Mouse (Mus musculus) spleen, adult 2 months (tissue): ENCODE measurements at regions not wholly inside any gene's neighbourhood (a gene's known extent, or its start where the extent isn't known, plus 50 kb on each side); places are given as distances from the start of the nearest gene placed in this dataset.

Experiments used
- DNase-seq, 2 experiments: peaks; one replicate each; pipeline versions ENCODE4 v3.0.0 to v3.0.0-alpha.2; 2012 to 2021; ENCODE audit warnings: low spot score in 2 of 2, low read depth in 1 of 2
- H3K27ac ChIP-seq: fragments of 200-500 bp; 2 replicates; pipeline ENCODE4 v1.5.1; 2012; ENCODE audit warnings: low read length, inconsistent platforms; ENCODE audit not compliant: insufficient read depth
- H3K27me3 ChIP-seq: fragments of 200-500 bp; 2 replicates; pipeline ENCODE4 v1.6.1; 2012; ENCODE audit warnings: mild to moderate bottlenecking, moderate library complexity, low read length, inconsistent platforms; ENCODE audit not compliant: control insufficient read depth, insufficient read depth
- H3K36me3 ChIP-seq: fragments of 200-500 bp; 2 replicates; pipeline ENCODE4 v1.6.1; 2012; ENCODE audit warnings: mild to moderate bottlenecking, low read length, inconsistent platforms; ENCODE audit not compliant: control insufficient read depth, insufficient read depth
- H3K4me1 ChIP-seq: fragments of 200-500 bp; 2 replicates; pipeline ENCODE4 v1.6.1; 2011; ENCODE audit warnings: inconsistent platforms; ENCODE audit not compliant: control insufficient read depth, insufficient read depth, insufficient read length
- H3K4me3 ChIP-seq: fragments of 200-500 bp; 2 replicates; pipeline ENCODE4 v1.5.1; 2011; ENCODE audit warnings: mild to moderate bottlenecking, inconsistent platforms; ENCODE audit not compliant: insufficient read depth, insufficient read length; ENCODE audit errors: extremely low read depth
- CTCF ChIP-seq: fragments of 200-500 bp; IDR thresholded peaks from 2 replicates; pipeline ENCODE4 v1.5.1; 2011; ENCODE audit warnings: mild to moderate bottlenecking, inconsistent platforms; ENCODE audit not compliant: insufficient read depth, insufficient read length, insufficient replicate concordance; ENCODE audit errors: extremely low read depth
- POLR2A ChIP-seq: fragments of 200-500 bp; IDR thresholded peaks from 2 replicates; pipeline ENCODE4 v1.6.1; 2011; ENCODE audit warnings: low read depth, low read length, inconsistent platforms
- WGBS: fragments of 180-500 bp; shearing (Covaris S2); methylation state at CpG from one replicate; pipeline ENCODE4 v1.1.7; 2018; 5-methylcytosine and 5-hydroxymethylcytosine counted together

DNA sequence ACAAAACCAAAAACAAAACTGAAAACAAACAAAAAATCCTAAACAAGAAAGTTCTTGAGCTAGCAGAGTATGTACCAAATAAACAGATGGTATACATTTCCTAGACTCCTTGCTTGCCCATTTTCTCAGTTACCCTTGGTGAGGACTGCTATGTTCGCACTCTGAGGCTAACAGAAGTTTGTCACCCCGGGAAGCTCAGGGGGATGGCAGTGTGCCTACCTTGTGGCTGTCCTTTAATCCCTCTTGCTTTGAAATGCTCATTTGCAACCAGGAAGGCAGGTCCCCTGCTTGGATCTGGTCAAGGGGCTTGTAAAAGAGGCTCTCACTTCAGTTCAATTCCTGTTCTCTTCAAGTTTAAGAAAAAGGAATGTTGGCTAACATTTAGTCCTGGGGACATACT is 462.4 kb downstream of the Gja1 start:
- Histone ChIP-seq H3K27ac (no peak overlapping the region), H3K4me1 (no peaks in the 10 kb centered on the region), H3K36me3 (no peaks in the 10 kb centered on the region), H3K4me3 (no peak overlapping the region), H3K27me3 (no peaks in the 10 kb centered on the region)
- TF ChIP-seq POLR2A: no peak
- no peak for TF ChIP-seq CTCF
- DNase-seq: no peak
- WGBS: 52% methylated on average over 2 of the region's 2 CpGs

DNA sequence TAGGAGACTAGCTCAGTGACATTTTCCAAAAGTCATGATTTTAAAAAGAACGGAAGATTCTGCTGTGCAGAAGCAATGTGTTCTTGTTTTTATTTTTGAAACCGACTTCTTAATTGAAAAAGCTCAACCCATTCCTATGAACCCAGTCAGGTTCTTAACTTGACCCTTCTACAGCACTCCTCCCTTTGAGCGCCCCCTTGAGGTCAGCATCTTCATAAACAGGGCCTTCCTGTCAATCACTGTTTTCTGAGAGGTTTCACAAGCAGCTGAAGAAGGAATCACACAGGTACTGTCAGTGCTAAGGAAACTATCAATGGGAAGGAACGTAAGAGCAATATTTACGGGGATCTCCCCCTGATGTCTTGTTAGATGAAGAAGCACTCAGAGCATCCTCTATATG is 463.6 kb downstream of the Gja1 start:
- WGBS: 70% methylated on average over 5 of the region's 5 CpGs
- Histone ChIP-seq H3K4me3 (no peak overlapping the region), H3K36me3 (no peaks in the 10 kb centered on the region), H3K27ac (no peak overlapping the region), H3K4me1 (no peaks in the 10 kb centered on the region), H3K27me3 (no peaks in the 10 kb centered on the region)
- TF ChIP-seq POLR2A (no peak), CTCF (no peak)
- peak in 1 of 2 experiments; percentile 6 for DNase-seq

DNA sequence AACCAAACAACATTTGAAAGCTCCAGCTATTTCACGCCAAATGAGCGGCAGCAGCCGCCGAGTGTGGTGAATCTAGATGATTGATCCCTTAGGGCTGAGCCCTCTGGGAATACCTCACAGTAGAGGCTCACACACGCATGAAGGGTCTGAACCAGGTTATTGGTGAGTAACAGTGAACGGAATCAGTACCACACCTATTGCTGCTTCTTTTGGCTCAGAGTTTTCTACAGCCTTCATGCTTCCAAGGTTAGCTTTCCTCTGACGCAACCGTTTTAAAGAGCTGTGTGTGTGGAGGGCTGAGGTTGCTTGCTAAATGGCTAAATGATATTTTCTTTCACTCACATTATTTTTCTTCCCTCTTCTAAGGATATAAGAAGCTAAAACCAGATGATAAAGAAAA is 464.4 kb downstream of the Gja1 start:
- 95% methylated on average over 8 of the region's 8 CpGs for WGBS
- H3K27me3 ChIP-seq: no peaks in the 10 kb centered on the region
- H3K4me1 ChIP-seq: no peaks in the 10 kb centered on the region
- no peak overlapping the region for H3K4me3 ChIP-seq
- no peak overlapping the region for H3K27ac ChIP-seq
- no peaks in the 10 kb centered on the region for H3K36me3 ChIP-seq
- TF ChIP-seq POLR2A: no peak
- TF ChIP-seq CTCF: no peak
- DNase-seq: no peak

DNA sequence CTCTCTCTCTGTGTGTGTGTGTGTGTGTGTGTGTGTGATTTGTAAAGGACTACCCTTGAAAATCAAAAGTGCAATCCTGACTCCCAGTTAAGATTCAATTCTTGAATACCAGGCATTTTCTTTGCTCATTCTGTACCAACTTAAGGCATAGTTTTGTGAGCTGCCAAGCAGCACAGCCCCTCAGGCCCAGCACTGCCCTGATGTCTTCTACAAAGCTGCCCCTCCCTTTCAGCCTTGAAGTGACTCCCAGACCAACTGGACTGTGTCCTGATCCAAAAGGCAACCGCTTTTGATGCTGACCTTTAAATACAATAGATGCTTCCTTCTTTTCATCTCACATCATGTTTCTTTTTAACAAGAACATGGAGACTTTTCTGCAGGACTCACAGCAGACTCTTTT is 464.8 kb downstream of the Gja1 start:
- Histone ChIP-seq H3K4me3 (no peak overlapping the region), H3K4me1 (no peaks in the 10 kb centered on the region), H3K27me3 (no peaks in the 10 kb centered on the region), H3K36me3 (no peaks in the 10 kb centered on the region), H3K27ac (no peak overlapping the region)
- DNase-seq: no peak
- WGBS: 90% methylated on average over 1 of the region's 1 CpGs
- no peak for TF ChIP-seq POLR2A
- no peak for TF ChIP-seq CTCF

DNA sequence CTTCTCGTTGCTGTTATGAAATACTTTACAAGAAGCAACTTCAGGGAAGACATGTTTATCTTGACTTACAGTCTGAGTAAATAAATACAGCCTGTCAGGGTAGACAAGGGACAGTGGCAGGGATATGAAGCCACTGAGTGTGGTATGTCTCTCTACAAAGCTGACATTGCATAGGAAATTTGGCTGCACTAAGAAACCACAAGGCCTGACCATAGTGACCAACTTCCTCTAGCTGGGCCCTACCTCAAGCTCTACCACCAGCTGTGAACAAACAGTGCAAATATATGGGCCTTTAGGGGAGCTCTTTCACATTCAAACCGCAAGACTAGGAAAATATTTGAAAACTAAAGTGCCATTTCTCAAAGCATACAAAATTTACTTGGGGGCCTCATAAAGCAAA is 475.4 kb downstream of the Gja1 start:
- H3K36me3 ChIP-seq: no peaks in the 10 kb centered on the region
- no peaks in the 10 kb centered on the region for H3K27me3 ChIP-seq
- no peak for DNase-seq
- H3K27ac ChIP-seq: no peak overlapping the region
- no peaks in the 10 kb centered on the region for H3K4me1 ChIP-seq
- 17% methylated on average over 2 of the region's 2 CpGs for WGBS
- TF ChIP-seq POLR2A (no peak), CTCF (no peak)
- no peak overlapping the region for H3K4me3 ChIP-seq

DNA sequence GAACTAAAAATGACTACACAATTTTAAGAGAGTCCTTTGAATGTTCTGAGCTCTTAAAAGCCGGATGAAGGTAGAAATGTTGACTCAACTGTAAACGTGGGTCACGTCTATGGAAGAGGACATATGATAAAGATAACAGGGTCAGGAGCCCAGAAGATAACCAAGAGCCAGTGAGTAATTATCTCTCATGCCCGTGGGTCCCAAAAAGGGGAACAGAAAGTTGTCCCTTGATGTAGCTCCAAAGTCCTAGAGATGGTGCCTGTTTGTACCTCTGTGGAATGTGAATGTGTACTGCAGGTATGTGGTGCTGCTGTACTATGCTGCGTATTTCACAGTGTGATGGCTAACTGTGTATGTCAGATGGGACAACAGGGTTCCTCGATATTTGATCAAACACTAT is 479.1 kb downstream of the Gja1 start:
- Histone ChIP-seq H3K27ac (no peak overlapping the region), H3K36me3 (no peaks in the 10 kb centered on the region), H3K27me3 (no peaks in the 10 kb centered on the region), H3K4me1 (no peaks in the 10 kb centered on the region), H3K4me3 (no peak overlapping the region)
- WGBS: 66% methylated on average over 6 of the region's 6 CpGs
- no peak for TF ChIP-seq CTCF
- TF ChIP-seq POLR2A: no peak
- DNase-seq: no peak

DNA sequence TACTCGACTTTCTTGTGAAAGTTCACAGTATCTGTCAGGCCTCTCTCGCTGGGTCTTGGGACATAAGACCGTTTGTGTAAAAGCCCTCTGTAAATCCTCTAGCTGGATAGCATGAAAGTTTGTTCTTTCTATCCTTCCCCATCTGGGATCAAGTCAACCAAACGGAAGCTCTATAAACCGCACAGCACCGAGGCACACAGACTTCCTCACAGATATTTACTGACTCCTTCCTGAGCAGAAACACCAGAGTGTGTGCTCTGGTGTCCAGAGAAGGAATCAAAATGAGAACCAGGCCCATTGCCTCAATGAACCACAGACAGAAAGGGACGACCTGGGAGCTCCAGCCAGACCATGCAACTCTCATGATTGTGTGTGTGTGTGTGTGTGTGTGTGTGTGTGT is 502.6 kb downstream of the Gja1 start:
- DNase-seq: no peak
- Histone ChIP-seq H3K4me1 (no peaks in the 10 kb centered on the region), H3K27me3 (no peaks in the 10 kb centered on the region), H3K4me3 (no peak overlapping the region), H3K36me3 (no peaks in the 10 kb centered on the region), H3K27ac (no peak overlapping the region)
- TF ChIP-seq POLR2A (no peak), CTCF (no peak)
- 31% methylated on average over 7 of the region's 7 CpGs for WGBS
